Mouse (Mus musculus) cortical plate, adult 2 months (tissue): Measurements from ENCODE around the gene Fam83g.

Source experiments
- CTCF ChIP-seq: fragments of 200-500 bp; IDR thresholded peaks from 2 replicates; pipeline ENCODE4 v1.5.1; 2011; ENCODE audit warnings: mild to moderate bottlenecking, control low read depth, low read length; ENCODE audit not compliant: insufficient read depth; ENCODE audit errors: extremely low read depth
- POLR2A ChIP-seq: fragments of 200-500 bp; IDR thresholded peaks from 2 replicates; pipeline ENCODE4 v1.6.1; 2011; ENCODE audit warnings: mild to moderate bottlenecking, low read length, control low read depth; ENCODE audit not compliant: insufficient read depth; ENCODE audit errors: extremely low read depth

DNA sequence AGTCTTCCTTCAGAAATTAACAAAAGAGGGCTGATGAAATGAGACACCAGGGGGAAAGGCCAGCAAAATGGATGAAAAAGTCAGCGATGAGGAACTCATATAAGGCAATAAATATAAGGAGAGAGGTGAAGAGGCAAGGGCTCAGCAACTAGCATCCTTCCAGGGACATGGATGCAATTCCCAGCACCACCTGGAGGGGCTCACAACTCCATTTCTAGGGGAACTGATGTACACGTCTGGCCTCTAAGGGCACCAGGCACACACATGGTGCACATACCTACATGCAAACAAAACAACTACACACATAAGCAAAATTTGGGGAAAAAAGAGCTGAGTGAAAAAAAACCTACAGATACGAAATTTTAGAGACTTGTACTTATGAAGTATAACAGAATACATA lies 60.6 kb downstream of the Fam83g start:
- no peak for TF ChIP-seq POLR2A
- 0 out of 2 replicates have a peak, but pooled peaks have one; percentile 3 for TF ChIP-seq CTCF
